Mouse (Mus musculus): Measurements from ENCODE around the gene Rpl32. TPM values are rescaled to one million over a fixed set of nuclear protein-coding genes. Genes with fewer than 3 reads are reported as not detected.
A peak's percentile ranks its signal among the peaks of the same experiment; 100 is the strongest.

Gene Rpl32
- polyA plus RNA-seq, 1 experiment from 2014 or later = 1,104 TPM

DNA sequence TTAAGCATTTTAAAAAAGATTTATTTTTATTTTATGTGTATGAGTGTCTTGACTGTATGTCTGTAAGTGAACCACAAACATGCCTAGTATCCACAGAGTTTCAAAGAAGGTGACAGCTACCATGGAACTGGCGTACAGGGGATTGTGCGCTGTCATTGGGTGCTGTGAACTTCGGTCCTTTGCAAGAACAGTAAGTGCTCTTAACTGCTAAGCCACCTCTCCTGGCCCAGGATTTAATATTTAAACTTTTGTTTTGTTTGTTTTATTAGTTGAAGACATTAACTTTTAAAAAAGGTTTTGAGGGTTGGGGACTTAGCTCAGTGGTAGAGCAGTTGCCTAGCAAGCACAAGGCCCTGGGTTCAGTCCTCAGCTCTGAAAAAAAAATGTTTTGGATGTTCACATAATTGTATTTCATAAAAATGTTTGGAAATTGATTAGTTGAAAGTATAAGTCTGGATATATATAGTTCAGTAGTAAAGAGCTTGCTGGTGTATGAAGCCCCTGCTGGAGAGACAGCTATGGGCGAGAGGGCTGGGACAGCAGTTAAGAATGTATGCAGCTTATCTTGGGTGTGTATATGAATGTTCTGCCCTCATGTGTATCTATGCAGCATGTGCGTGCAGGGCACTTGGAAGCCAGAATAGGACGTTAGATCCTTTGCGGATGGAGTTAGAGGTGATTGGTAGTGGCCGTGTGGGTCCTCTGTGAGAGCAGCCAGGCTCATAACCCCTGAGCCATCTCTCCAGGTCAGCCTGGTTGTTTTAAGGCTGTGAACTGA lies 12.9 kb upstream of the Rpl32 start:
- H3K27ac ChIP-seq (ENCODE audit: low read length) = no peak overlapping the region
- WGBS = 85% methylated on average over 8 of the region's 8 CpGs
- H3K4me3 ChIP-seq (replicated peaks; ENCODE audit: low read length) = no peak overlapping the region
- H3K4me1 ChIP-seq (replicated peaks; ENCODE audit: control insufficient read depth, insufficient read depth, low read length) = no peaks in the 10 kb centered on the region
- H3K9me3 ChIP-seq (ENCODE audit: control insufficient read depth, low read length) = no peaks in the 10 kb centered on the region
- ATAC-seq = no peak
- no peaks in the 10 kb centered on the region for H3K36me3 ChIP-seq (ENCODE audit: control insufficient read depth, insufficient read depth)
- H3K27me3 ChIP-seq (replicated peaks; ENCODE audit: control insufficient read depth, insufficient read depth, low read length) = no peaks in the 10 kb centered on the region
- no peak overlapping the region for H3K4me2 ChIP-seq (ENCODE audit: low read length)
- no peak overlapping the region for H3K9ac ChIP-seq (replicated peaks; ENCODE audit: low read depth, low read length)

DNA sequence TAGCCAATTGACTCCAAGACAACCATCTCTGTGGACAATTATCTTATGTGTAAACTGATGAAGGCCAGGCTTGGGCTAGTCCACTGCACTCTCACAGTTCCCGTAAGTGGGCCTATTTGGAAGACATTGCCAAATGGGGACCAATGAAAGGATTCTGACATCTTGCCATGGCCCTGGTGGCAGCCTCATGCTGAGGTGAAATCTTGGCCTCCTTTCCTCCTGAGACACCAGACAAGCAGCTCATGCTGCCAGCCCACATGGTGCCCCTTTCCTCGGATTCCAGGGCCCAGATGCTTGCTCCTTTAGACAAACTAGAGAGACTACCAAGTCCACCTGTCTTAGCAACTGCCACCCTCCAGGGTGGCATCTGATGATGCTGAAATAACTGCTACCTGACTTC lies 9.6 kb upstream of the Rpl32 start:
- no peaks in the 10 kb centered on the region for H3K27me3 ChIP-seq (replicated peaks; ENCODE audit: control insufficient read depth, insufficient read depth, low read length)
- H3K36me3 ChIP-seq (ENCODE audit: control insufficient read depth, insufficient read depth) = no peaks in the 10 kb centered on the region
- no peak overlapping the region for H3K9ac ChIP-seq (replicated peaks; ENCODE audit: low read depth, low read length)
- H3K4me2 ChIP-seq (ENCODE audit: low read length) = no peak overlapping the region
- WGBS = 72% methylated on average over 2 of the region's 2 CpGs
- no peak overlapping the region for H3K27ac ChIP-seq (ENCODE audit: low read length)
- no peak overlapping the region for H3K4me3 ChIP-seq (replicated peaks; ENCODE audit: low read length)
- no peaks in the 10 kb centered on the region for H3K9me3 ChIP-seq (ENCODE audit: control insufficient read depth, low read length)
- ATAC-seq = no peak
- no peaks in the 10 kb centered on the region for H3K4me1 ChIP-seq (replicated peaks; ENCODE audit: control insufficient read depth, insufficient read depth, low read length)

DNA sequence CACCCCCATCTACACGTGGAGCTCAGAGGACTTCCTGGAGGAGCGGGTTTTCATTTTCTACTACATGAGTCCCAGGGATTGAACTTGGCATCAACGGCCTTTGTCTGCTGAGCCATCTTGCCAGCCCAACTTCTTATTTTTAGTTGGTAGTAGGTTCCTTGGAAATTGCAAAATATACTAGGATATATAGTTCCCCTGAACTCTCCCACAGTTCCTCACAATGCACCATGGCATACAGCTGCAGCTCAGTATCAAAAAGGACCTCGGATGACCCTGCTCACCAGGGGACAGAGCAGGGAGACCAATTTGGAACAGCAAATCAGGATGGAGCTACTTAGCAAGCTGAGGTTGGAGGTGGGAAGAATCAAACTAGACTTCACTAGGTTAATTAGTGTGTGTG lies 6.5 kb upstream of the Rpl32 start:
- Histone ChIP-seq H3K9ac (replicated peaks; ENCODE audit: low read depth, low read length) (no peak overlapping the region), H3K36me3 (ENCODE audit: control insufficient read depth, insufficient read depth) (no peaks in the 10 kb centered on the region), H3K4me1 (replicated peaks; ENCODE audit: control insufficient read depth, insufficient read depth, low read length) (no peaks in the 10 kb centered on the region), H3K9me3 (ENCODE audit: control insufficient read depth, low read length) (no peaks in the 10 kb centered on the region), H3K27me3 (replicated peaks; ENCODE audit: control insufficient read depth, insufficient read depth, low read length) (no peaks in the 10 kb centered on the region), H3K4me3 (replicated peaks; ENCODE audit: low read length) (no peak overlapping the region), H3K27ac (ENCODE audit: low read length) (no peak overlapping the region), H3K4me2 (ENCODE audit: low read length) (no peak overlapping the region)
- WGBS = 75% methylated on average over 4 of the region's 4 CpGs
- ATAC-seq = no peak

DNA sequence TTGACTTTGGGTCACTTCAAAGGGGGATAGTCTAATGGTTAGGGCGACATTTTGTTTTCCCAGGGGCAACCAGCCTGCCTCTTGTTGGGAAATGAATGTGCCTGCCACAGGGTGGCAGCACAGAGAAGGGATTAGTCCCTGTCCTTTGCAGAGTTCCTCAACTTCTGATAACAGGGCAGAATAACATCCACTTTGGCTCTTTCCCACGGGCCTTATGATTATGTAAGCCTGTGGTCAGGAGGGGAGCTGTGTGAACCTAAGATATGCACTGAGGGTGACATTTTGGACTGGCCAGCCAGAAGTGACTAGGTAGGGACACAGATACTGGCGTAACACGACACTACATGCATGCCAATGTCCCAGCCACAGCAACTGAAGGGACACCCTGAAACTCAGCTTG lies 5.6 kb upstream of the Rpl32 start:
- 31% methylated on average over 4 of the region's 4 CpGs for WGBS
- H3K9ac ChIP-seq (replicated peaks; ENCODE audit: low read depth, low read length) = no peak overlapping the region
- ATAC-seq = no peak

DNA sequence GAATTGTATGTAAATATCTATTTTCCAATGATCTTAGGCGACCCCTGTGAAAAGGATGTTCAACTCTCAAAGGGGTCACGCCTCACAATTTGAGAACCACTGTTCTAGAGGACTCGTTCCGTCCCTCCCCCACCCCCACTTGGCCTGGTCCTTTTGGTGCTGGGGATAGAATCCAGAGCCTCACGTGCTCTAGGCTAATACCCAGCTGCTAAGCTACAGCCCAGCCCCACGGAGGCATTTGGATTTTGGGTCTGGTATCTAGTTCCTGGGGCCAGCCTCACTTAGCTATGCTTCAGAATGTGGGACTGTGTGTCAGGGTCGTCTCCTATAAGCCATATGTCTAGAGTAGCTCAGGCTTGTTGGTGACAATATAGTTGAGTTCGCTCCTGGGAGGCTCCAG lies 3.1 kb upstream of the Rpl32 start:
- no peaks in the 10 kb centered on the region for H3K36me3 ChIP-seq (ENCODE audit: control insufficient read depth, insufficient read depth)
- H3K4me2 ChIP-seq (ENCODE audit: low read length) = no peak overlapping the region
- H3K9me3 ChIP-seq (ENCODE audit: control insufficient read depth, low read length) = no peaks in the 10 kb centered on the region
- peaks cover 13% of the 10 kb centered on the region for H3K4me1 ChIP-seq (replicated peaks; ENCODE audit: control insufficient read depth, insufficient read depth, low read length)
- no peak overlapping the region for H3K4me3 ChIP-seq (replicated peaks; ENCODE audit: low read length)
- WGBS = 70% methylated on average over 8 of the region's 8 CpGs
- no peak overlapping the region for H3K9ac ChIP-seq (replicated peaks; ENCODE audit: low read depth, low read length)
- no peak overlapping the region for H3K27ac ChIP-seq (ENCODE audit: low read length)
- no peak for ATAC-seq
- no peaks in the 10 kb centered on the region for H3K27me3 ChIP-seq (replicated peaks; ENCODE audit: control insufficient read depth, insufficient read depth, low read length)

More for the DNA sequence above, 5.6 kb upstream of the Rpl32 start:
- H3K4me3 ChIP-seq (replicated peaks; ENCODE audit: low read length) = no peak overlapping the region
- H3K4me2 ChIP-seq (ENCODE audit: low read length) = no peak overlapping the region
- H3K27ac ChIP-seq (ENCODE audit: low read length) = no peak overlapping the region
- 0 out of 2 replicates have a peak, but pooled peaks cover under 1% of the 10 kb centered on the region for H3K4me1 ChIP-seq (replicated peaks; ENCODE audit: control insufficient read depth, insufficient read depth, low read length)
- H3K9me3 ChIP-seq (ENCODE audit: control insufficient read depth, low read length) = no peaks in the 10 kb centered on the region
- H3K27me3 ChIP-seq (replicated peaks; ENCODE audit: control insufficient read depth, insufficient read depth, low read length) = no peaks in the 10 kb centered on the region
- H3K36me3 ChIP-seq (ENCODE audit: control insufficient read depth, insufficient read depth) = no peaks in the 10 kb centered on the region

DNA sequence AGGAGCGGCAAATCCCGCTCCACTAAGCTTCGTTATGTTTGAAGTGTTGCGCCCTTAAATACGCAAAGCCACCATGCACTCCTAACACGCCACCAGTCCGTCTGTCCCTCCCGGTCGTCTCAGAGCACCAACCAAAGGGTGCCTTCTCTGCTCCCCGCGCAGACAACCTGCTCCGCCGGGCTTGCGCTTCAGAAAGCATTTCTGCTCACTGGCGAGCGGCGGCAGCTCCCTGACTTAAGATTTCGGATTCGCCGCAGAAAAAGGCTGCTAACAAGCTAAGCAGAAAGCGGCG lies 405 bp downstream of the Rpl32 start:
- WGBS = under 1% methylated on average over 22 of the region's 22 CpGs
- Histone ChIP-seq H3K36me3 (ENCODE audit: control insufficient read depth, insufficient read depth) (peaks cover 15% of the 10 kb centered on the region), H3K9ac (replicated peaks; ENCODE audit: low read depth, low read length) (peak overlapping the region; percentile 77), H3K27ac (ENCODE audit: low read length) (peak overlapping the region; percentile 97), H3K4me3 (replicated peaks; ENCODE audit: low read length) (peak overlapping the region; percentile 92), H3K4me1 (replicated peaks; ENCODE audit: control insufficient read depth, insufficient read depth, low read length) (peaks cover 22% of the 10 kb centered on the region), H3K9me3 (ENCODE audit: control insufficient read depth, low read length) (no peaks in the 10 kb centered on the region), H3K27me3 (replicated peaks; ENCODE audit: control insufficient read depth, insufficient read depth, low read length) (no peaks in the 10 kb centered on the region), H3K4me2 (ENCODE audit: low read length) (peak overlapping the region; percentile 84)
- ATAC-seq = peak; percentile 24; the same call in 1 of the 2 replicates

DNA sequence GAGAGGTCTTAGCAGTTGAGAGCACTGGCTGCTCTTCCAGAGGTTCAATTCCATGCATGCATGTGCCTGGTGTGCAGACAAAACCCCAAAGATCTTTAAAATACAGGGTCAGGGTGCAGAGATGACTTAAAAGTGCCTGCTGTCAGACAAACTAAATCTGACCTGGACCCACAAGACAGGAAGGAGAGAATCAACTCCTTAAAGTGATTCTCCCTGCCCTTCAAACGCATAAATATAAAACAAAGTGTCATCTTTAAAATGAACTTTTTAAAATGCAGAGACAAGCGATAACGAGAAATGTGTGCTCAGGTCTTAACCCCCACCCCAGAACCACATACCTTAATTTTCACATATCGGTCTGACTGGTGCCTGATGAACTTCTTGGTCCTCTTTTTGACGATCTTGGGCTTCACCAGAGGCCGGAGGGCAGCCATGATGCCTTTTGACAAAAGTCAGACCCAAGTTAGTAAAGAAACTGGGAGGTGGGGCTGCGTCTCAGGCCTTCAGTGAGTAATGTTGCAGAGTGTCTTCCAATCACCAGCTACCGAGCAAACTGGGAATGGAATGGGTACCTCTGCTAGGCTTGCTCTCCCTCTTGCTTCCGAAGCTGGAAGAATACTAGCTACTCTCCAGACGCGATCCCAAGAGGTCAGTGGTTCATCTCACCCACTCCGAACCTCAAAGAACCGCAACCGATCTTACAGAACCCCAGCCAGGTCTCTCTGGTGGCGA lies 917 bp downstream of the Rpl32 start:
- Histone ChIP-seq H3K27me3 (replicated peaks; ENCODE audit: control insufficient read depth, insufficient read depth, low read length) (no peaks in the 10 kb centered on the region), H3K27ac (ENCODE audit: low read length) (peak overlapping the region; percentile 97), H3K9ac (replicated peaks; ENCODE audit: low read depth, low read length) (peak overlapping the region; percentile 77), H3K4me1 (replicated peaks; ENCODE audit: control insufficient read depth, insufficient read depth, low read length) (peaks cover 22% of the 10 kb centered on the region), H3K36me3 (ENCODE audit: control insufficient read depth, insufficient read depth) (peaks cover 15% of the 10 kb centered on the region), H3K9me3 (ENCODE audit: control insufficient read depth, low read length) (no peaks in the 10 kb centered on the region), H3K4me3 (replicated peaks; ENCODE audit: low read length) (peak overlapping the region; percentile 92), H3K4me2 (ENCODE audit: low read length) (peak overlapping the region; percentile 84)
- ATAC-seq = no peak
- WGBS = 4% methylated on average over 15 of the region's 15 CpGs

DNA sequence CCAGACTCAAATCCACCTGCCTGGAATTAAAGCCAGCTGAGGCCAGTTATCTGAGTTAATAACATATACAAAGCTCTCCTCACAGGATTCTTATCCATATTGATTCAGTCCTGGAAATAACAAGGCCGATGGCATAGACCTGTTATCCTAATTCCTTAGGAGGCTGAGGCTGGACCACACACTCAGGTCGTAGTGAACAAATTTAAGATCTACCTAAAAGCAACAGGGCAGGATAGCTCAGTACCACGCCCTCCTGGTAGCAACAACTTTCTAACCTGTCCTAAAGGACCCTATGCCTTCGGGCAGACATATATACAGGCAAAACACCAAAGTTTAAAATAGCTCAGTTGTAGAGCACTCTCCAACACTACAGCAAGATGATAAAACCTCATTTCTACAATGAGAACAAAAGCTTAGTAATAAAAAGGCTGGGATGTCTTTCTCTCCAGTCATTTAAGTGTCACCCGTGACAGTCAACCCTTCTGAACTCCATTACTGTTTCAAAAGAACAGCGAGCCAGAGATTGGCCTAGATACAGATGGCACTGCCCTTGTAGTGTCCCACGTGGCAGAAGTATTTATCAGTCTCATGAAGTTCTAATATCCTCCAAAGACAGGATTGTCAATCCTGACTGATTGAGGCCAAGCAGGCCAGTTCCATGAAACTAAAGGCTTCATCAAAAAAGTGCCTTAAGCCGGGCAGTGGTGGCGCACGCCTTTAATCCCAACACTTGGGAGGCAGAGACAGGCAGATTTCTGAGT lies 3.9 kb downstream of the Rpl32 start:
- Histone ChIP-seq H3K9me3 (ENCODE audit: control insufficient read depth, low read length) (no peaks in the 10 kb centered on the region), H3K4me3 (replicated peaks; ENCODE audit: low read length) (no peak overlapping the region), H3K27ac (ENCODE audit: low read length) (no peak overlapping the region), H3K4me2 (ENCODE audit: low read length) (no peak overlapping the region), H3K27me3 (replicated peaks; ENCODE audit: control insufficient read depth, insufficient read depth, low read length) (no peaks in the 10 kb centered on the region), H3K36me3 (ENCODE audit: control insufficient read depth, insufficient read depth) (peaks cover 32% of the 10 kb centered on the region), H3K4me1 (replicated peaks; ENCODE audit: control insufficient read depth, insufficient read depth, low read length) (peaks cover 22% of the 10 kb centered on the region), H3K9ac (replicated peaks; ENCODE audit: low read depth, low read length) (no peak overlapping the region)
- no peak for ATAC-seq
- WGBS = 62% methylated on average over 10 of the region's 10 CpGs
